In genomic region chr16:5363007-5363570, GRCm38 (mm10) we compare ENCODE assay signal across 20 mouse cellular contexts.
DNase-seq lines count a peak whose midpoint lies in the region; ATAC-seq and TF ChIP-seq lines count a peak whose summit lies in the region.
"Had no signal": no experiment of that assay in that cellular context is flagged by ENCODE, and none has a peak within 500 bp of the region (broad histone marks: within the 10 kb centered on the region; RNA-seq: fewer than 3 reads in every experiment).

No protein-coding gene starts in this region.

- peaks cover 1% of the 10 kb centered on the region; the same call in 1 of the 2 replicates for H3K4me1 ChIP-seq in heart, adult 2 months (ENCODE audit: control insufficient read depth, insufficient read depth, low read length)
- no peaks in the 10 kb centered on the region for H3K4me1 ChIP-seq in liver, postnatal 0 days (ENCODE audit: insufficient read depth)
- no peaks in the 10 kb centered on the region for H3K4me1 ChIP-seq in liver, embryonic 11.5 days (replicated peaks; ENCODE audit: control insufficient read depth, insufficient read depth, low read length)
- no peaks in the 10 kb centered on the region for H3K4me1 ChIP-seq in hindbrain, embryonic 16.5 days (ENCODE audit: control insufficient read depth, insufficient read depth, low read depth, low read length)
- H3K4me1 ChIP-seq: embryonic facial prominence, embryonic 13.5 days; limb, embryonic 10.5 days had no signal

- no peak for ATAC-seq in liver, postnatal 0 days
- no peak for ATAC-seq in liver, embryonic 11.5 days (replicated peaks; ENCODE audit: low FRiP score)
- peak; percentile 57 for ATAC-seq in activated CD4-positive, CD25-positive, alpha-beta regulatory T cell, adult 4 months
- ATAC-seq in hindbrain, embryonic 16.5 days: no peak
- ATAC-seq: forebrain, embryonic 14.5 days had no signal

- no peak overlapping the region for H3K4me3 ChIP-seq in heart, adult 2 months
- H3K4me3 ChIP-seq in liver, postnatal 0 days (ENCODE audit: low read depth, low read length): no peak overlapping the region
- no peak overlapping the region for H3K4me3 ChIP-seq in liver, embryonic 11.5 days (ENCODE audit: low read depth, low read length)
- H3K4me3 ChIP-seq in hindbrain, embryonic 16.5 days (ENCODE audit: low read length): no peak overlapping the region
- H3K4me3 ChIP-seq: embryonic facial prominence, embryonic 13.5 days; left cerebral cortex, adult 2 months; limb, embryonic 10.5 days had no signal

- no peak for TF ChIP-seq EP300 in heart, adult 2 months (IDR thresholded peaks at IDR 0.05; ENCODE audit: insufficient read depth, low read depth, low read length)
- no peak for TF ChIP-seq EP300 in liver, postnatal 0 days (IDR thresholded peaks at IDR 0.05; ENCODE audit: low read depth)

- no peak overlapping the region for H3K4me2 ChIP-seq in liver, postnatal 0 days (ENCODE audit: low read depth, low read length)
- no peak overlapping the region for H3K4me2 ChIP-seq in liver, embryonic 11.5 days
- no peak overlapping the region for H3K4me2 ChIP-seq in hindbrain, embryonic 16.5 days (ENCODE audit: low read length)
- H3K4me2 ChIP-seq: embryonic facial prominence, embryonic 13.5 days; heart, embryonic 11.5 days; hindbrain, embryonic 14.5 days had no signal

- WGBS in heart, adult 2 months: 66% methylated on average over 10 of the region's 10 CpGs
- 73% methylated on average over 10 of the region's 10 CpGs for WGBS in liver, postnatal 0 days (ENCODE audit: insufficient replicate concordance)
- WGBS in liver, embryonic 11.5 days: 71% methylated on average over 10 of the region's 10 CpGs
- WGBS in hindbrain, embryonic 16.5 days: 69% methylated on average over 10 of the region's 10 CpGs

- H3K9ac ChIP-seq in heart, adult 2 months (ENCODE audit: low read depth, low read length): no peak overlapping the region
- no peak overlapping the region for H3K9ac ChIP-seq in liver, postnatal 0 days (replicated peaks)
- H3K9ac ChIP-seq in liver, embryonic 11.5 days (ENCODE audit: low read depth, low read length): no peak overlapping the region
- no peak overlapping the region for H3K9ac ChIP-seq in hindbrain, embryonic 16.5 days (ENCODE audit: low read depth, low read length)
- H3K9ac ChIP-seq: embryonic facial prominence, embryonic 13.5 days; hindbrain, embryonic 14.5 days had no signal

- TF ChIP-seq CTCF in heart, adult 2 months (IDR thresholded peaks at IDR 0.05): peak; percentile 42
- TF ChIP-seq CTCF in liver, postnatal 0 days (IDR thresholded peaks at IDR 0.05; ENCODE audit: low read depth): peak; percentile 16; the same call in 1 of the 2 replicates

- no peaks in the 10 kb centered on the region for H3K27me3 ChIP-seq in heart, adult 2 months (ENCODE audit: control insufficient read depth, insufficient read depth, low read length)
- H3K27me3 ChIP-seq in liver, postnatal 0 days (ENCODE audit: insufficient read depth, low read length): no peaks in the 10 kb centered on the region
- H3K27me3 ChIP-seq in liver, embryonic 11.5 days (replicated peaks; ENCODE audit: control insufficient read depth, insufficient read depth, low read length): no peaks in the 10 kb centered on the region
- no peaks in the 10 kb centered on the region for H3K27me3 ChIP-seq in hindbrain, embryonic 16.5 days (replicated peaks; ENCODE audit: control insufficient read depth, insufficient read depth, low read length)
- H3K27me3 ChIP-seq: embryonic facial prominence, embryonic 13.5 days had no signal

- H3K27ac ChIP-seq in heart, adult 2 months: no peak overlapping the region
- H3K27ac ChIP-seq in liver, postnatal 0 days (ENCODE audit: low read depth): no peak overlapping the region
- no peak overlapping the region for H3K27ac ChIP-seq in liver, embryonic 11.5 days (ENCODE audit: low read depth, low read length)
- H3K27ac ChIP-seq in hindbrain, embryonic 16.5 days (ENCODE audit: low read depth, low read length): no peak overlapping the region
- H3K27ac ChIP-seq: embryonic facial prominence, embryonic 13.5 days; hindbrain, embryonic 14.5 days; left cerebral cortex, adult 2 months; limb, embryonic 10.5 days had no signal

- intact Hi-C loops in heart, adult 2 months (cut with DNase I): loop anchor here (2.0 kb wide), 1 partner anchor 104 kb away; no protein-coding TSS in a partner anchor

- TF ChIP-seq POLR2A in heart, adult 2 months (IDR thresholded peaks at IDR 0.05; ENCODE audit: insufficient read depth, low read depth, low read length): no peak

- H3K36me3 ChIP-seq in heart, adult 2 months (ENCODE audit: control insufficient read depth, insufficient read depth, low read length): no peaks in the 10 kb centered on the region
- H3K36me3 ChIP-seq in liver, postnatal 0 days (replicated peaks; ENCODE audit: insufficient read depth, low read length): no peaks in the 10 kb centered on the region
- H3K36me3 ChIP-seq in liver, embryonic 11.5 days (ENCODE audit: control insufficient read depth, insufficient read depth, low read length): no peaks in the 10 kb centered on the region
- no peaks in the 10 kb centered on the region for H3K36me3 ChIP-seq in hindbrain, embryonic 16.5 days (ENCODE audit: control insufficient read depth, insufficient read depth, low read length)
- H3K36me3 ChIP-seq: embryonic facial prominence, embryonic 13.5 days; limb, embryonic 10.5 days had no signal

- no peak for DNase-seq in heart, adult 2 months
- no peak for DNase-seq in heart, adult 9 months (ENCODE audit: low spot score in 2 of 2)
- no peak for DNase-seq in liver, postnatal 0 days
- no peak for DNase-seq in liver, embryonic 11.5 days (ENCODE audit: low spot score)
- DNase-seq in CD4-positive helper T cell, adult 2 months (ENCODE audit: low read depth, low spot score): peak; percentile 33
- DNase-seq in embryo, embryonic 11 days: no peak
- DNase-seq: gastrocnemius, postnatal 25 days; kidney, adult 18-20 months; kidney, postnatal 14 days; lung, adult 2 months; lung, postnatal 36 days; thymus, postnatal 25 days had no signal

- no peaks in the 10 kb centered on the region for H3K9me3 ChIP-seq in liver, postnatal 0 days (ENCODE audit: low read length)
- H3K9me3 ChIP-seq in liver, embryonic 11.5 days (ENCODE audit: control insufficient read depth, low read length): no peaks in the 10 kb centered on the region
- H3K9me3 ChIP-seq in hindbrain, embryonic 16.5 days (ENCODE audit: control insufficient read depth, low read length): no peaks in the 10 kb centered on the region
- H3K9me3 ChIP-seq: embryonic facial prominence, embryonic 13.5 days; limb, embryonic 10.5 days had no signal

- H3K79me2 ChIP-seq in heart, adult 2 months (replicated peaks; ENCODE audit: control insufficient read depth, insufficient read depth, low read length): no peaks in the 10 kb centered on the region
